Mouse (Mus musculus): ENCODE measurements around the gene Il1rn. TPM values are rescaled to one million over a fixed set of nuclear protein-coding genes. Genes with fewer than 3 reads are reported as not detected.

Gene Il1rn
- polyA plus RNA-seq, 1 experiment from 2014 or later: 0.09 TPM

- H3K27ac ChIP-seq (ENCODE audit: low read depth): no peak overlapping the region
- H3K4me1 ChIP-seq (ENCODE audit: insufficient read depth): no peaks in the 10 kb centered on the region
- ATAC-seq (ENCODE audit: insufficient read depth) (no peak), DNase-seq (no peak)
- WGBS: 50% methylated on average over 3 of the region's 3 CpGs
- TF ChIP-seq CTCF (IDR thresholded peaks at IDR 0.05; ENCODE audit: low read depth): no peak
- H3K27me3 ChIP-seq (ENCODE audit: insufficient read depth, low read length): no peaks in the 10 kb centered on the region
- no peak overlapping the region for H3K9ac ChIP-seq
- no peak overlapping the region for H3K4me2 ChIP-seq
- no peaks in the 10 kb centered on the region for H3K36me3 ChIP-seq (ENCODE audit: insufficient read depth)
- H3K4me3 ChIP-seq (ENCODE audit: low read depth, low read length): no peak overlapping the region
- H3K9me3 ChIP-seq (ENCODE audit: low read depth, low read length): no peaks in the 10 kb centered on the region
Measured at GRCm38 (mm10) chr2:24335333-24335732, 1.3 kb upstream of the Il1rn start.

GRCm38 (mm10) chr2:24341395-24341885 lies 4.8 kb downstream of the Il1rn start:
- Histone ChIP-seq H3K27me3 (ENCODE audit: insufficient read depth, low read length) (no peaks in the 10 kb centered on the region), H3K9me3 (ENCODE audit: low read depth, low read length) (no peaks in the 10 kb centered on the region), H3K4me3 (ENCODE audit: low read depth, low read length) (no peak overlapping the region), H3K9ac (no peak overlapping the region), H3K36me3 (ENCODE audit: insufficient read depth) (no peaks in the 10 kb centered on the region), H3K4me1 (ENCODE audit: insufficient read depth) (no peaks in the 10 kb centered on the region), H3K4me2 (no peak overlapping the region), H3K27ac (ENCODE audit: low read depth) (no peak overlapping the region)
- DNase-seq (no peak), ATAC-seq (ENCODE audit: insufficient read depth) (no peak)
- TF ChIP-seq CTCF (IDR thresholded peaks at IDR 0.05; ENCODE audit: low read depth): no peak
- 57% methylated on average over 3 of the region's 3 CpGs for WGBS

GRCm38 (mm10) chr2:24344619-24345018 lies 8.0 kb downstream of the Il1rn start:
- no peak overlapping the region for H3K27ac ChIP-seq (ENCODE audit: low read depth)
- H3K4me2 ChIP-seq: no peak overlapping the region
- 49% methylated on average over 4 of the region's 4 CpGs for WGBS
- H3K9me3 ChIP-seq (ENCODE audit: low read depth, low read length): no peaks in the 10 kb centered on the region
- no peaks in the 10 kb centered on the region for H3K36me3 ChIP-seq (ENCODE audit: insufficient read depth)
- no peak overlapping the region for H3K4me3 ChIP-seq (ENCODE audit: low read depth, low read length)
- no peaks in the 10 kb centered on the region for H3K27me3 ChIP-seq (ENCODE audit: insufficient read depth, low read length)
- DNase-seq (no peak), ATAC-seq (ENCODE audit: insufficient read depth) (no peak)
- no peak overlapping the region for H3K9ac ChIP-seq
- H3K4me1 ChIP-seq (ENCODE audit: insufficient read depth): no peaks in the 10 kb centered on the region
- no peak for TF ChIP-seq CTCF (IDR thresholded peaks at IDR 0.05; ENCODE audit: low read depth)

DNA sequence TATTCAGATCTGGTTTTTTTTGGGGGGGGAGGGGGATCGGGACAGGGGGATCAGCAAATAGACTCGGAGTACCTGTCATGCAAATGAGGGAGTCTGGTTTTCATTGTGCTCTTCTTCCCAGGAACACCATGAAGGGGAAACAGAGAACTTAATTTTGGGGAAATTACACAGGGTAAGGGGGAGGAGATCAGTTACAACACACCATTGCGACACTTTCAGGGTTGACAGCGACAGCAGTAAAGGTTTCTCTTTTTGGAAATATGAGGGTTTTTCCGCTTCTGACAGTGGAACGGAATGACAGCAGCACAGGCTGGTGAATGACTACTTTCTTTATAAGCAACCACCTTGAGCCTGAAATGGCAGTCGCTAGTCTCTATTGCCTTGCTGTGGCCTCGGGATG lies 8.4 kb downstream of the Il1rn start:
- H3K4me3 ChIP-seq (ENCODE audit: low read depth, low read length): no peak overlapping the region
- H3K27ac ChIP-seq (ENCODE audit: low read depth): no peak overlapping the region
- no peaks in the 10 kb centered on the region for H3K36me3 ChIP-seq (ENCODE audit: insufficient read depth)
- no peak for ATAC-seq (ENCODE audit: insufficient read depth)
- no peak for TF ChIP-seq CTCF (IDR thresholded peaks at IDR 0.05; ENCODE audit: low read depth)
- no peaks in the 10 kb centered on the region for H3K4me1 ChIP-seq (ENCODE audit: insufficient read depth)
- WGBS: 71% methylated on average over 8 of the region's 8 CpGs
- no peak for DNase-seq
- no peak overlapping the region for H3K9ac ChIP-seq
- H3K27me3 ChIP-seq (ENCODE audit: insufficient read depth, low read length): no peaks in the 10 kb centered on the region
- no peak overlapping the region for H3K4me2 ChIP-seq
- H3K9me3 ChIP-seq (ENCODE audit: low read depth, low read length): no peaks in the 10 kb centered on the region

DNA sequence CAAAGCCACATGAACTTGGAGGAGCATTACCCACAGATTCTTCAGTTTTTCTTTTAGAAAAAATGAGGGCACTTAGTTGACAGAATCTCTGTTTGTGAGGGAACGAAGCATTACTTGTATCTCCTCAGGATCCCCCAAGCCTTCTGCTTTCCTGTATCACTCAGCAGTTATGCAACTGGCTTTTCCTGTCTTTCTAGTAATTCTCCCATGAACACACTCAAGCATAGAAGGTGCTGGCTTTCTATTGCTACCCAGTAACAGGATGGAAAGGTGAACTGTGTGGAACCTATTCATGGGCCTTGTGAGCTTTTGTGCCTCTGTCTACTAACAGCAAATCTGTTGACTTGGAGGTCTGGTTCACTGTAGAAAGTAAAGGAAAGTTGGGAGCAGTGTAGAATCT lies 11.3 kb downstream of the Il1rn start:
- H3K9ac ChIP-seq: no peak overlapping the region
- H3K4me2 ChIP-seq: no peak overlapping the region
- no peaks in the 10 kb centered on the region for H3K27me3 ChIP-seq (ENCODE audit: insufficient read depth, low read length)
- no peak for TF ChIP-seq CTCF (IDR thresholded peaks at IDR 0.05; ENCODE audit: low read depth)
- WGBS: 85% methylated on average over 1 of the region's 1 CpGs
- H3K36me3 ChIP-seq (ENCODE audit: insufficient read depth): no peaks in the 10 kb centered on the region
- no peak overlapping the region for H3K4me3 ChIP-seq (ENCODE audit: low read depth, low read length)
- ATAC-seq (ENCODE audit: insufficient read depth): no peak
- no peak for DNase-seq
- no peaks in the 10 kb centered on the region for H3K4me1 ChIP-seq (ENCODE audit: insufficient read depth)
- H3K9me3 ChIP-seq (ENCODE audit: low read depth, low read length): no peaks in the 10 kb centered on the region
- no peak overlapping the region for H3K27ac ChIP-seq (ENCODE audit: low read depth)

GRCm38 (mm10) chr2:24351159-24351558 lies 14.5 kb downstream of the Il1rn start:
- Histone ChIP-seq H3K4me3 (ENCODE audit: low read depth, low read length) (no peak overlapping the region), H3K4me2 (no peak overlapping the region), H3K9ac (no peak overlapping the region), H3K4me1 (ENCODE audit: insufficient read depth) (no peaks in the 10 kb centered on the region), H3K36me3 (ENCODE audit: insufficient read depth) (no peaks in the 10 kb centered on the region), H3K27me3 (ENCODE audit: insufficient read depth, low read length) (no peaks in the 10 kb centered on the region), H3K9me3 (ENCODE audit: low read depth, low read length) (no peaks in the 10 kb centered on the region), H3K27ac (ENCODE audit: low read depth) (no peak overlapping the region)
- ATAC-seq (ENCODE audit: insufficient read depth): no peak
- 77% methylated on average over 2 of the region's 2 CpGs for WGBS
- TF ChIP-seq CTCF (IDR thresholded peaks at IDR 0.05; ENCODE audit: low read depth): no peak
- no peak for DNase-seq

GRCm38 (mm10) chr2:24353042-24353441 lies 16.4 kb downstream of the Il1rn start:
- Histone ChIP-seq H3K4me3 (ENCODE audit: low read depth, low read length) (no peak overlapping the region), H3K9ac (no peak overlapping the region), H3K4me2 (no peak overlapping the region), H3K27ac (ENCODE audit: low read depth) (no peak overlapping the region), H3K4me1 (ENCODE audit: insufficient read depth) (no peaks in the 10 kb centered on the region), H3K36me3 (ENCODE audit: insufficient read depth) (no peaks in the 10 kb centered on the region), H3K27me3 (ENCODE audit: insufficient read depth, low read length) (no peaks in the 10 kb centered on the region), H3K9me3 (ENCODE audit: low read depth, low read length) (no peaks in the 10 kb centered on the region)
- 88% methylated on average over 2 of the region's 2 CpGs for WGBS
- ATAC-seq (ENCODE audit: insufficient read depth): no peak
- DNase-seq: no peak
- TF ChIP-seq CTCF (IDR thresholded peaks at IDR 0.05; ENCODE audit: low read depth): no peak

- TF ChIP-seq CTCF (IDR thresholded peaks at IDR 0.05; ENCODE audit: low read depth): peak; percentile 48
- Histone ChIP-seq H3K4me3 (ENCODE audit: low read depth, low read length) (no peak overlapping the region), H3K27me3 (ENCODE audit: insufficient read depth, low read length) (no peaks in the 10 kb centered on the region), H3K27ac (ENCODE audit: low read depth) (no peak overlapping the region), H3K9ac (no peak overlapping the region), H3K36me3 (ENCODE audit: insufficient read depth) (no peaks in the 10 kb centered on the region), H3K9me3 (ENCODE audit: low read depth, low read length) (no peaks in the 10 kb centered on the region), H3K4me2 (no peak overlapping the region), H3K4me1 (ENCODE audit: insufficient read depth) (no peaks in the 10 kb centered on the region)
- DNase-seq: peak; percentile 81
- 13% methylated on average over 1 of the region's 1 CpGs for WGBS
- ATAC-seq (ENCODE audit: insufficient read depth): no peak
Measured at GRCm38 (mm10) chr2:24357642-24358041, 21.0 kb downstream of the Il1rn start.

Measured in lung, embryonic 14.5 days (tissue).